Mouse (Mus musculus) liver, adult 2 months (tissue): ENCODE measurements at regions not wholly inside any gene's neighbourhood (a gene's known extent, or its start where the extent isn't known, plus 50 kb on each side); places are given as distances from the start of the nearest gene placed in this dataset.

Source experiments
- CTCF ChIP-seq: fragments of 200-500 bp; IDR thresholded peaks from 2 replicates; pipeline ENCODE4 v1.5.1; 2011; ENCODE audit warnings: low read depth, low read length, control low read depth
- POLR2A ChIP-seq: fragments of 200-500 bp; IDR thresholded peaks from 2 replicates; pipeline ENCODE4 v1.6.1; 2011; ENCODE audit warnings: low read length, control low read depth; ENCODE audit not compliant: insufficient read depth; ENCODE audit errors: extremely low read depth

- TF ChIP-seq POLR2A (no peak), CTCF (no peak)
Observed at GRCm38 (mm10) chr15:36944556-36945171, 62.9 kb downstream of the Zfp706 start.
